Mouse (Mus musculus) embryonic facial prominence, embryonic 14.5 days (tissue): ENCODE data around the gene Hhipl1. TPM values are rescaled to one million over a fixed set of nuclear protein-coding genes. Genes with fewer than 3 reads are reported as not detected.

Experiments used
- ATAC-seq: fragments of 200-750 bp; cut with Nextera tagmentation; 2 replicates; pipeline ENCODE4 v1.8.0; 2017; ENCODE audit warnings: low read depth, moderate number of reproducible peaks, moderate TSS enrichment
- DNase-seq: peaks from one replicate; pipeline ENCODE4 v3.0.0-alpha.2; 2015; ENCODE audit warnings: low spot score
- H3K27ac ChIP-seq: fragments of 300-500 bp; sonication (generic); replicated peaks from 2 replicates; pipeline ENCODE4 v1.5.1; 2014; ENCODE audit warnings: low read depth, mild to moderate bottlenecking, low read length, moderate library complexity
- H3K27me3 ChIP-seq: fragments of 300-500 bp; sonication (generic); replicated peaks from 2 replicates; pipeline ENCODE4 v1.6.1; 2014; ENCODE audit warnings: low read length; ENCODE audit not compliant: control insufficient read depth, insufficient read depth
- H3K36me3 ChIP-seq: fragments of 300-500 bp; sonication (generic); 2 replicates; pipeline ENCODE4 v1.6.1; 2014; ENCODE audit warnings: low read length, mixed read lengths; ENCODE audit not compliant: control insufficient read depth, insufficient read depth
- H3K4me1 ChIP-seq: fragments of 300-500 bp; sonication (generic); 2 replicates; pipeline ENCODE4 v1.6.1; 2014; ENCODE audit warnings: antibody characterized with exemption, low read length; ENCODE audit not compliant: control insufficient read depth, insufficient read depth
- H3K4me2 ChIP-seq: fragments of 300-500 bp; sonication (generic); 2 replicates; pipeline ENCODE4 v1.6.1; 2014; ENCODE audit warnings: low read depth, mild to moderate bottlenecking, low read length, moderate library complexity, mixed read lengths
- H3K4me3 ChIP-seq: fragments of 300-500 bp; sonication (generic); 2 replicates; pipeline ENCODE4 v1.5.1; 2014; ENCODE audit warnings: low read depth, mild to moderate bottlenecking, low read length
- H3K9ac ChIP-seq: fragments of 300-500 bp; sonication (generic); 2 replicates; pipeline ENCODE4 v1.6.1; 2014; ENCODE audit warnings: low read depth, mild to moderate bottlenecking, low read length, moderate library complexity, mixed read lengths
- H3K9me3 ChIP-seq: fragments of 300-500 bp; sonication (generic); 2 replicates; pipeline ENCODE4 v1.6.1; 2016; ENCODE audit warnings: low read length; ENCODE audit not compliant: control insufficient read depth
- WGBS: fragments of 180-500 bp; shearing (Covaris S2); extraction: QIAGEN DNeasy Blood & Tissue Kit; methylation state at CpG from one replicate; pipeline ENCODE4 v1.1.7; 2014; 5-methylcytosine and 5-hydroxymethylcytosine counted together
- polyA plus RNA-seq: library from polyadenylated mRNA; unstranded; fragments of >200 nt; fragmentation: Nextera tagmentation; extraction: Ambion mirVana; gene quantifications from 2 replicates; pipeline ENCODE4 v1.2.1, GENCODE M21; 2014

Gene Hhipl1
- polyA plus RNA-seq, 1 experiment from 2014 or later: 0.58 TPM

DNA sequence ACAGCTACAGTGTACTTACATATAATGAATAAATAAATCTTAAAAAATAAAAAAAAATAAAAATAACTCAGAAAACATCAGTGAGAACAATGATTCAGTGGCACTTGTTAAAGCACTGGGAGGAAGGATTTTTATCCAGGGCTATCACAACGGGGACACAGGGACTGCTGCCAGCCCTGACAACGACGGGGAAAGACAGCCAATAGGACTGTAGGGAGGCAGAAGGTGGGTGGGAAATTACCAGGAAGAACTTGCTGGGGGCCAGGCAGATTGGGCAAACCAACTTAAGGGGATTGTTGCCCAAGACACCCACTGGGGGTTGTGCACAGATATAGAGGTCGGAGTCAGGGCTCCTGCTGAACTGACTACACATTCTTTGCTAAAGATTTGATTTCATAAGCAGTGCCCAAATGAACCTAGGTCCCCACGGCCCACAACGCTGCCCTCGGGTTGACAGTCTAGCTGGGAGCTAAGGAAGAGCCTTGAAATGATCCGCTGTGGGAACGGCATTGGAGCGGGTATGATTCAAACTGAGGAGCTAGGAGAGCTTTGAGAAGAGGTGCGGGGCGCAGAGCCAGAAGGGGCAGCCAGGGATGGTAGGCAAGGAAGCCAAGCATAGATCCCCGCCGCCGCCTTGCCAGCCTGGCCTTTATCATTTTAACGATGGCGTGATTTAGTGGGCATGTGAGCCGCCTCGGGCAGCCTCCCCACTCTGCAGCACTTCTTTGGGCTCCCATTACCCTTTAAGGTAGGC, 17.8 kb upstream of the Hhipl1 start:
- H3K27me3 ChIP-seq: no peaks in the 10 kb centered on the region
- no peak overlapping the region for H3K9ac ChIP-seq
- H3K9me3 ChIP-seq: no peaks in the 10 kb centered on the region
- DNase-seq: no peak
- no peaks in the 10 kb centered on the region for H3K36me3 ChIP-seq
- WGBS: 78% methylated on average over 17 of the region's 19 CpGs
- no peak overlapping the region for H3K4me2 ChIP-seq
- H3K27ac ChIP-seq: no peak overlapping the region
- no peak for ATAC-seq
- H3K4me1 ChIP-seq: peaks cover 9% of the 10 kb centered on the region
- no peak overlapping the region for H3K4me3 ChIP-seq

DNA sequence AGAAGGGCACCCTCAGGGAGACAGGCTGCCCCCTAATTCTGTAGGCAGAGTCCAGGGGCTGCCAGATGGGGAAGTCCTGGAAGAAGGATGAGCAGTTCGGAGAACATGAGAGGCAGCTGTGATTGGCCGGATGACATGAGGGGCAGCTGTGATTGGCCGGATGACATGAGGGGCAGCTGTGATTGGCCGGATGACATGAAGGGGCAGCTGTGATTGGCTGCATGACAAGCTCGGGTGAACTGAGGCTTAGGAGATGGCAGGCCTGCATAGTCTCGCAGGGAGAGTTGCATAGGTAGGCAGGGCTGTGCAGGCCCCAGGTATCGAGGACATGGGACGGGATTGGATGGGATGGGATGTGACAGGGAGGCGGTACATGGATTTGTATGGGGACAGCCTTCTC, 13.7 kb upstream of the Hhipl1 start:
- H3K4me3 ChIP-seq: no peak overlapping the region
- ATAC-seq: peak; percentile 78
- peak overlapping the region; percentile 23; the same call in 1 of the 2 replicates for H3K4me2 ChIP-seq
- H3K9ac ChIP-seq: no peak overlapping the region
- H3K36me3 ChIP-seq: no peaks in the 10 kb centered on the region
- peaks cover 9% of the 10 kb centered on the region for H3K4me1 ChIP-seq
- 14% methylated on average over 9 of the region's 9 CpGs for WGBS
- no peak overlapping the region for H3K27ac ChIP-seq
- no peaks in the 10 kb centered on the region for H3K27me3 ChIP-seq
- H3K9me3 ChIP-seq: no peaks in the 10 kb centered on the region
- peak; percentile 56 for DNase-seq

DNA sequence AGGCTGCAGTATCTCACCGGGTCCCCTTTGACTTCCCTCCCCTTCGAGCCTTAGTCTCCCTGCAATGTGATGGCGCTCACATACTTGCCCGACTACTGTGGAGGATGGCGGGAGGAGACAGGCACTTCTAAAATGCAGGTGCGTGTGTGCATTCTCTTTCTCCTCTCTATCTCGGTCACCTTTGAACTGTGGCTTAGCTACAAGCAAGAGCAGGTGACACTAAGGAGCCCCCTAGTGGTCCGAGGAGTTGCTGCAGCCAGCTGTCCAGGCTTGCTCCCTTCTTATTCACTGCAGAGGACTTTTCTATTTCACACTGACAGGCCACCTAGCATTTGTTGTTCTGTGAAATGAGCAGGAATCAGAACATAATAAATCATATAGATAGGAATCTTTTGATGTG, 13.1 kb upstream of the Hhipl1 start:
- H3K4me1 ChIP-seq: peaks cover 9% of the 10 kb centered on the region
- WGBS: 9% methylated on average over 8 of the region's 8 CpGs

DNA sequence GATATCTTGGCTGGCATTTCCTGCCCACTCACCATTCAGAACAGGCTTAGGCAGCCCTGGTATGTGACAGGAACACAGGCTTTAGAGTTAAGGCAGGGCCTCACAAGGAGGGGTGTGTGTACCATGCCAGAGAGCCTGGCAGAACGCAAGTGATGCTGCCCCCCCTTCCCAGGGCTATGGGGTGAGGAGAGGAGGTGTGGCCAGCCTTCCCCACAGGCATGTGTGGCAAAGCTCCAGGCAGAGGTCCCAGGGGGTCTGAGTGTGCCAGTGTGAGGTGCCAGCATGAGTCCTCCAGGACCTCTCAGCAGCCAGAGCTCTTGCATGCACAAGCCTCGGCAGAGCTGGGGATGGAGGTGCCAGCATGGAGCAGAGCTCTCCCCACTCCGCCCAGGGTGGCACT, 11.4 kb upstream of the Hhipl1 start:
- WGBS: 62% methylated on average over 3 of the region's 3 CpGs
- no peaks in the 10 kb centered on the region for H3K27me3 ChIP-seq
- no peaks in the 10 kb centered on the region for H3K9me3 ChIP-seq
- ATAC-seq: no peak; the same call in 1 of the 2 replicates
- no peak overlapping the region for H3K4me3 ChIP-seq
- H3K4me2 ChIP-seq: no peak overlapping the region
- H3K36me3 ChIP-seq: no peaks in the 10 kb centered on the region
- H3K4me1 ChIP-seq: peaks cover 9% of the 10 kb centered on the region
- no peak overlapping the region for H3K27ac ChIP-seq
- H3K9ac ChIP-seq: no peak overlapping the region
- no peak for DNase-seq

More for the DNA sequence above, 13.1 kb upstream of the Hhipl1 start:
- no peaks in the 10 kb centered on the region for H3K36me3 ChIP-seq
- ATAC-seq (peak; percentile 66), DNase-seq (peak; percentile 81)
- H3K4me2 ChIP-seq: peak overlapping the region; percentile 23; the same call in 1 of the 2 replicates
- H3K9ac ChIP-seq: no peak overlapping the region
- H3K27ac ChIP-seq: no peak overlapping the region
- no peak overlapping the region for H3K4me3 ChIP-seq
- H3K9me3 ChIP-seq: no peaks in the 10 kb centered on the region
- H3K27me3 ChIP-seq: no peaks in the 10 kb centered on the region

DNA sequence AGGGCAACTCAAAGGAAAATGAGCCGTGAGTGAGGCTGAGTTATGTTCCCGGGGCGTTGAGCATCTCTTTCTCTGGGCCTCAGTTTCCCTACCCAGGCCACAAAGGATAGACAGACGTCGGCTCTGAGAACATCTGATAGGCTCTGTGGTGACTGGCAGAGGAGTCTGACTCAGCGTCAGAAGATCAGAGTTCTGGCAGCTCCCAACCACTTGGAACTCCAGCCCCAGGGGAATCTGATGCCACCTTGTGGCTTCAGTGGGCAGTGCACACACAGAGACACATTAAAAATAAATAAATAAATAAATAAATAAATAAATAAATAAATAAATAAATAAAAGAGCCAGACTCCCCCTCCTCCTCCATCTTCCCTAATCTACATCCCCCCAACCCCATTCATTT, 9.0 kb upstream of the Hhipl1 start:
- H3K9me3 ChIP-seq: no peaks in the 10 kb centered on the region

DNA sequence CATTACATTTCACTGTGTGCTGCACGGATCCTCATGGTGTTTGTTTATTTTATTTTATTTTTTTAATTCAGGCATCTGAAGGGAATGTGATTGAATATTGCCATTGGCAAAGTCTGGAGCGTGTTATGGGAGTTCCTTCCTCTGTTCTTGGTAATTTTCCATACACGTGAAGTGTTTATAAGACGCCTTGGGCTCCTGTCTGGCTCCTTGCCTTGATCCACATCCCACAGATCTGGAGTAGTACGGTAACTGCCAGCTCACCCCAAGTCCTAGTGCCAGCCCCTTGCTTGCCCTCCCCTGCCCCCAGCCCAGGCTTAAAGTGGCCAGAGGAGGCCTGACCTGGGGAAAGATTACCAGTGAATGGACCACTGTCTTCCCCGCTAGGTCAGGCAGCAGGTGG, 5.1 kb upstream of the Hhipl1 start:
- ATAC-seq (0 out of 2 replicates have a peak, but pooled peaks have one; percentile 24), DNase-seq (peak; percentile 44)
- H3K36me3 ChIP-seq: no peaks in the 10 kb centered on the region
- 56% methylated on average over 6 of the region's 6 CpGs for WGBS
- H3K4me3 ChIP-seq: no peak overlapping the region
- no peak overlapping the region for H3K27ac ChIP-seq
- no peak overlapping the region for H3K9ac ChIP-seq
- no peak overlapping the region for H3K4me2 ChIP-seq
- H3K9me3 ChIP-seq: no peaks in the 10 kb centered on the region
- H3K4me1 ChIP-seq: no peaks in the 10 kb centered on the region
- H3K27me3 ChIP-seq: peaks cover 19% of the 10 kb centered on the region

More for the DNA sequence above, 9.0 kb upstream of the Hhipl1 start:
- H3K4me3 ChIP-seq: no peak overlapping the region
- H3K27me3 ChIP-seq: no peaks in the 10 kb centered on the region
- H3K27ac ChIP-seq: no peak overlapping the region
- no peak overlapping the region for H3K4me2 ChIP-seq
- H3K4me1 ChIP-seq: peaks cover 9% of the 10 kb centered on the region
- ATAC-seq: no peak
- DNase-seq: no peak
- no peak overlapping the region for H3K9ac ChIP-seq
- no peaks in the 10 kb centered on the region for H3K36me3 ChIP-seq
- WGBS: 84% methylated on average over 6 of the region's 6 CpGs

DNA sequence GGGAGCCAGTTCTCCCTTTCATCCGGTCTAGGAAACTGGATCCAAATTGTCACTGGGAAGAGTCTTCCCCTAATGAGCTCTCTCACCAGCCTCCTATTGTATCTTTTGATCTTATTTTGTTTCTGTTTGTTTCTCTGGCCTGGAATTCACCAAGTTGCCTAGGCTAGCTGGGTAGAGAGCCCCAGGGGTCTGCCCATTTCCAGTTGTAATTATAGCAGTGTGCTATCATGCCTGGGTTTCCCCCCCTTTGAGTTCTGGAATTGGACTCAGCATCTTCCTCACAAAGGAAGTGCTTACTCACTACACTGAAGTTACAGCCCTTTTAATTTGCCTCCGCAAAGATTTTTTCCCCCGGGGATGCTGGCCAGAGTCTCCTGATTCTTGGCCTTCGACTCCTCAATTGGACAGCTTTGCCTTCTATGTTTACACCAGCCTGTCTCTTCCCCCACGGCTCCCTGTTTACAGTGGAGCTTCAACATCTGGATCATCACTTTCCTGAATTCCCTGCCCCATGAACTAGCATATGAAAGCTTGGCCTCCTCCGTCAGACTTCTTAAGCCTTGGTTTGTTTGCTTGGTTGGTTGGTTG, 2.2 kb upstream of the Hhipl1 start:
- Histone ChIP-seq H3K4me2 (no peak overlapping the region), H3K27me3 (peaks cover 28% of the 10 kb centered on the region), H3K9ac (no peak overlapping the region), H3K27ac (no peak overlapping the region), H3K36me3 (no peaks in the 10 kb centered on the region), H3K4me3 (no peak overlapping the region), H3K4me1 (no peaks in the 10 kb centered on the region; the same call in 1 of the 2 replicates), H3K9me3 (no peaks in the 10 kb centered on the region)
- no peak for DNase-seq
- no peak for ATAC-seq
- WGBS: 33% methylated on average over 6 of the region's 6 CpGs

DNA sequence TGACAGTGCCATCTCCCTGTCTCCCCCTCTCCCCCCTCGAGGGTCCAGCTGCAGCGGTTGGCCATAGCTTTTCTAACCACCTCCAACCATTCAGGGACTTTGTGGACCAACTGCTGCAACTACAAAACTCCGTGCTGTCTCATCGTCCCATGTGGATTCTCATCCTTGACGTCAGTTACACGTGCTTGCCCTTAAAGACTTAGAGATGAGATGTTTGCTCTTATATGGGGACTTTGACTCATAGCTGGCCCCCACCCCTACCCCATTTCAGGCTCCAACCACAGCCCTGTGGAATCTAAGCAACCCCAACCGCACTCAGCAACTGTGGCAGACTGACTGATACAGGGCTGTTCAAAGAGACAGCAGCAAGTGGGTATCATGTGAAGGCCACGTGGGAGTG, 898 bp upstream of the Hhipl1 start:
- H3K27me3 ChIP-seq: peaks cover 28% of the 10 kb centered on the region
- no peaks in the 10 kb centered on the region for H3K9me3 ChIP-seq
- H3K4me1 ChIP-seq: no peaks in the 10 kb centered on the region; the same call in 1 of the 2 replicates
- 75% methylated on average over 8 of the region's 8 CpGs for WGBS
- ATAC-seq: no peak
- H3K27ac ChIP-seq: no peak overlapping the region
- H3K9ac ChIP-seq: no peak overlapping the region
- H3K4me2 ChIP-seq: no peak overlapping the region
- H3K4me3 ChIP-seq: no peak overlapping the region
- no peak for DNase-seq
- no peaks in the 10 kb centered on the region for H3K36me3 ChIP-seq
